16 mouse cellular contexts compared by ENCODE assay signal in the genomic region with DNA sequence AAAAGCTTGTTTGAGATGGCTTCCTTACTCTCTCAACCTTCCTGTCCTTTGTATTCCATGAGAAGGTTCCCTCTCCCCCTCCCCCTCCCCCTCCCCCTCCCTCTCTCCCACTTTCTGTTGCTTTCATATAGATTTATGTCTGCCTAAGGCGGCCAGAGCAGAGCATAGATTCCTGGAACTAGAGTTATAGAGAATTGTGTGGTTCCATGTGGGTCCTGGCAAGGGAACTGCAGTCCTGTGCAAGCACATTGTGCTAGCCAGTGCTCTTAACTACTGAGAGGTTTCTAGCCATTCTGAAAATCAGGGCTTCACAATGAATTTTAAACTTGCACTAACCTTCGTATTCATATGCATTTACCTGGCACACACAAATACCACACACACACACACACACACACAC.
"Had no signal": no experiment of that assay in that cellular context is flagged by ENCODE, and none has a peak within 500 bp of the region (broad histone marks: within the 10 kb centered on the region; RNA-seq: fewer than 3 reads in every experiment).

No protein-coding gene starts in this region.

- H3K9me3 ChIP-seq: neural tube, embryonic 13.5 days; neural tube, embryonic 15.5 days; stomach, embryonic 15.5 days had no signal

- H3K4me1 ChIP-seq: neural tube, embryonic 15.5 days; stomach, embryonic 15.5 days had no signal

- H3K36me3 ChIP-seq: neural tube, embryonic 13.5 days; neural tube, embryonic 15.5 days; stomach, embryonic 15.5 days had no signal

- H3K27ac ChIP-seq: neural tube, embryonic 13.5 days; neural tube, embryonic 15.5 days; stomach, embryonic 15.5 days; stomach, postnatal 0 days had no signal

- H3K9ac ChIP-seq: neural tube, embryonic 13.5 days; neural tube, embryonic 15.5 days; stomach, embryonic 15.5 days had no signal

- H3K27me3 ChIP-seq: neural tube, embryonic 13.5 days; neural tube, embryonic 15.5 days; stomach, embryonic 15.5 days had no signal

- H3K4me2 ChIP-seq: neural tube, embryonic 13.5 days; neural tube, embryonic 15.5 days; stomach, embryonic 15.5 days had no signal

- H3K4me3 ChIP-seq: neural tube, embryonic 13.5 days; neural tube, embryonic 15.5 days; stomach, embryonic 15.5 days had no signal

- DNase-seq: retina, postnatal 1 day; right cerebral cortex, adult 18-20 months; right cerebral cortex, postnatal 14 days; right cerebral cortex, postnatal 25 days; right cerebral cortex, postnatal 4 days; spleen, adult 18-20 months; thymus, adult 18-20 months; thymus, adult 2 months; thymus, postnatal 14 days; thymus, postnatal 25 days; thymus, postnatal 36 days; thymus, postnatal 4 days had no signal
